Mouse (Mus musculus): ENCODE measurements around the gene Sec14l1. TPM values are rescaled to one million over a fixed set of nuclear protein-coding genes. Genes with fewer than 3 reads are reported as not detected.
A peak's percentile ranks its signal among the peaks of the same experiment; 100 is the strongest.

Gene Sec14l1
- polyA plus RNA-seq, 1 experiment from 2014 or later: 60.3 TPM

DNA sequence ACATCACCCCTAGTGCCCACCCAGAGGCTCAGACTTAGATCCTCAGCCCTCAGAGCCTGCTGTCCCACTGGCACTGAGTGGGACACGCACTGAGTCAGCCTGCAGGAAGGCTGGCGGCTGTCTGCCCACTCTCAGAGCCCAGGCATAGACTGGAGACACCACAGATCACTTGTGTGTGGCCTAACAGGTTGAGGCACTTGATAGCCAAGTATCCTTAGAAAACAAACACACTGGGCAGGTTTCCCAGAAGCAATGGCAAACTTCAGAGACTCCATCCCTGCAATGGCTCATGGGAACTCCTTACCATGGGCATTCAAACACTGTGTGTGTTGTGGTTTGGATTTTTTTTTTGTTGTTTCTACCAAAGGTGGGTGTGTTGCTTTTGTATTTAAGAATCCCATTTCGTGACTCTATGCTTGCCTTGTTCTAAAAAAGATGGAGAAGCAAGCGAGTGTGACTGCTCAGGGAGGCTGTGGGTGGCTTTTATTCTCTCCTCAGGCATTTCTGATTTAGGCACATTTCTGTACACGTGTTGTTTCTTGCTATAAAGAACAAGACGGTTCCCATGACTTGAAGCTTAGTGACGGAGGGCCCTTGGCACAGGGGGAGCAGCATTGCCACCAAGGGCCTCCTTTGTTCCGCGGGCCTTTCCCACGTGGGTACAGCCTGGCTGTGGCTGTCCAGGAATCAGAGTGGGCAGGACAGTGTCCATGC, 10.8 kb upstream of the Sec14l1 start:
- no peaks in the 10 kb centered on the region for H3K27me3 ChIP-seq
- no peak overlapping the region for H3K9ac ChIP-seq
- ATAC-seq: no peak
- no peak overlapping the region for H3K4me3 ChIP-seq
- no peak overlapping the region for H3K4me2 ChIP-seq
- no peak overlapping the region for H3K27ac ChIP-seq
- peaks cover 30% of the 10 kb centered on the region for H3K4me1 ChIP-seq
- no peaks in the 10 kb centered on the region for H3K36me3 ChIP-seq (ENCODE audit: poor library complexity, severe bottlenecking)
- H3K9me3 ChIP-seq (replicated peaks): no peaks in the 10 kb centered on the region
- WGBS: 68% methylated on average over 10 of the region's 10 CpGs

DNA sequence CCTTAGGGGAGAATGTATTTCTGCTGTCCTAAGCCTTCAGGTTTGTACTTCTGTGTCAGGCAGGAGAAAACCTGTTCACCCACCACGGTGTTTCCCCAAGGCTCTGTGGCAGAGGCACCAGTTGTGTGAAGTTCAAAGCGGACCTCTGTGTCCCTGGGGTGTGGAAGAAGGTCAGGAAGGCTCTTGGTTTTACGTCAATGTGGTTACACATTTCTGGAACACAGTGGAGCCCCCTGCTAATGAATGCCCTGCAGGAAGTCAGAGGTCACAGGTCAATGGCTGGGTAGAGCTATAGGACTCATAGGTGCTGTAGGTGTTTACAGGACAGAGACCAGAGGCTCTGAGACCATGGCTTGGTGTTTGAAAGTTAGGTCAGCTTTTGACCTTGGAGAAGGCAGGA, 9.7 kb upstream of the Sec14l1 start:
- 82% methylated on average over 3 of the region's 3 CpGs for WGBS
- ATAC-seq: no peak
- no peaks in the 10 kb centered on the region for H3K27me3 ChIP-seq
- no peak overlapping the region for H3K9ac ChIP-seq
- no peak overlapping the region for H3K27ac ChIP-seq
- H3K9me3 ChIP-seq (replicated peaks): no peaks in the 10 kb centered on the region
- H3K36me3 ChIP-seq (ENCODE audit: poor library complexity, severe bottlenecking): no peaks in the 10 kb centered on the region
- no peak overlapping the region for H3K4me2 ChIP-seq
- no peak overlapping the region for H3K4me3 ChIP-seq
- peaks cover 33% of the 10 kb centered on the region for H3K4me1 ChIP-seq

DNA sequence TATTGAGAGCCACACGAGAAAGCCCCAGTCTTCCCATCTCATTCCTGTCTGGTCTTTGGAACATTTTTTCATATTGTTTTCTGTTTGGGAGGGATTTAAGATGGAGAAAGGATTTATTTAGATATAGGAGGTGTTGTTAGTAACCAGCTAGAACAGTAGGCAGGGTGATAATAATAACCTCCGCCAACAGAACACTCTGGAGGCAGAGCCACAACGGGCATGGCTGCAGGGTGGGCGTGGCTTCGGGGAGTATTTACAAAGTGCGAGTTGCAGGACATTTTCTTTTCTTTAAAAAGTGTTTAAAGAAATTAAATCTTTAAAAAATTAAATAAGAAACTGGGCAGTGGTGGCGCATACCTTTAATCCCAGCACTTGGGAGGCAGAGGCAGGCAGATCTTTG, 9.1 kb upstream of the Sec14l1 start:
- no peak for ATAC-seq
- H3K9me3 ChIP-seq (replicated peaks): no peaks in the 10 kb centered on the region
- no peak overlapping the region for H3K4me3 ChIP-seq
- no peak overlapping the region for H3K4me2 ChIP-seq
- H3K27me3 ChIP-seq: no peaks in the 10 kb centered on the region
- peaks cover 33% of the 10 kb centered on the region for H3K4me1 ChIP-seq
- no peak overlapping the region for H3K27ac ChIP-seq
- no peak overlapping the region for H3K9ac ChIP-seq
- WGBS: 90% methylated on average over 7 of the region's 7 CpGs
- H3K36me3 ChIP-seq (ENCODE audit: poor library complexity, severe bottlenecking): no peaks in the 10 kb centered on the region

DNA sequence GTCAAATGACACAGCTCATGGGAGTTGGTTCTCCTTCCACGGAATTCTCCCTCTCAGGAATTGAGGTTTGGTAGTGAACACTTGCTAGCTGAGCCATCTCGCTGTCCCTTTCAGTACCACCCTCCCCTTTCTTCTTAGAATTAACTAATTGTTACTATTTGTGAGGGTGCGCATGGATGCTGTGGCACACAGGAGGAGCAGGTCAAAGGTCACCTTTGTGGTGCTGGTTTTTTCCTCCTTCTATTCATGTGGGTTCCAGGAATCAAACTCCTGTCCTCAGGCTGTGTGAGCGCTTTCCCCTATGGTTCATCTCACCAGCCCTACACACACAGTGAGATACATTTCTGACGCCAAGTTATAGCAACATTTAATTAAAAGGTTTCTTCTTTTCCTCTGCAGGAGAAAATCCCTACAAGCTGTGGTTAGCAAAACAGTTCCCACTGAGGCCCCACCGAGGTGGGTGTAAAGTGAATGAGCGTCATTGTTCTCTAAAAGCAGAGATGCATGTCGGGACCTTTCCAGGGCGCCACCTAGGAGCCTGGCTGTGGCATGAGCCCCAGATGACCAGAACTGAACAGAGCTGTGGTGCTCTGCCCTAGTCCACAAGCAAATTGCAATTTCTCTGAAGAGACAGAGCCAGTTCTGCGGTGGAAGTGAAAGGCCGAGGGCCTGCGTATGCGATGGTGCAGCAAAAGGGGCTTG, 8.2 kb upstream of the Sec14l1 start:
- 15% methylated on average over 13 of the region's 13 CpGs for WGBS
- ATAC-seq: no peak
- H3K27ac ChIP-seq: peak overlapping the region; percentile 27; the same call in 1 of the 2 replicates
- H3K4me2 ChIP-seq: no peak overlapping the region
- peaks cover 27% of the 10 kb centered on the region for H3K4me1 ChIP-seq
- H3K36me3 ChIP-seq (ENCODE audit: poor library complexity, severe bottlenecking): no peaks in the 10 kb centered on the region
- H3K9ac ChIP-seq: 0 out of 2 replicates have a peak overlapping the region, but pooled peaks have one; percentile 46
- no peaks in the 10 kb centered on the region for H3K27me3 ChIP-seq
- H3K9me3 ChIP-seq (replicated peaks): no peaks in the 10 kb centered on the region
- H3K4me3 ChIP-seq: no peak overlapping the region

DNA sequence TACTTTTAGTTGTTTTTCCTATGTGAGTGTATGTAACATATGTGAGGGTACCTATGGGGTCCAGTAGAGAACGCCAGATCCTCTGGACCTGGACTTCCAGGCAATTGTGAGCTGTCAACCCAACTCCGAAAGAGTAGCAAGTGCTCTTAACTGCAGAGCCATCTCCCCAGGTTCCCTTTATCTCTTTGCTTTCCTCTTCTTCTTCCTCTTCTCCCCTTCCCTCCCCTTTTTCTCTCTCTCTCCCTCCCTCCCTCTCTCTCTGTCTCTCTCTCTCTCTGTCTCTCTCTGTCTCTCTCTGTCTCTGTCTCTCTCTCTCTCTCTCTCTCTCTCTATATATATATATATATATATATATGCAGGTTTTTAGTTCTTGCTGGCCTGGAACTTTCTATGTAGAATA, 7.1 kb upstream of the Sec14l1 start:
- H3K36me3 ChIP-seq (ENCODE audit: poor library complexity, severe bottlenecking): no peaks in the 10 kb centered on the region
- no peak overlapping the region for H3K9ac ChIP-seq
- peak overlapping the region; percentile 57; the same call in 1 of the 2 replicates for H3K27ac ChIP-seq
- no peak overlapping the region for H3K4me3 ChIP-seq
- no peaks in the 10 kb centered on the region for H3K27me3 ChIP-seq
- no peak for ATAC-seq
- H3K4me1 ChIP-seq: peaks cover 25% of the 10 kb centered on the region
- no peak overlapping the region for H3K4me2 ChIP-seq
- no peaks in the 10 kb centered on the region for H3K9me3 ChIP-seq (replicated peaks)
- 88% methylated on average over 2 of the region's 2 CpGs for WGBS

DNA sequence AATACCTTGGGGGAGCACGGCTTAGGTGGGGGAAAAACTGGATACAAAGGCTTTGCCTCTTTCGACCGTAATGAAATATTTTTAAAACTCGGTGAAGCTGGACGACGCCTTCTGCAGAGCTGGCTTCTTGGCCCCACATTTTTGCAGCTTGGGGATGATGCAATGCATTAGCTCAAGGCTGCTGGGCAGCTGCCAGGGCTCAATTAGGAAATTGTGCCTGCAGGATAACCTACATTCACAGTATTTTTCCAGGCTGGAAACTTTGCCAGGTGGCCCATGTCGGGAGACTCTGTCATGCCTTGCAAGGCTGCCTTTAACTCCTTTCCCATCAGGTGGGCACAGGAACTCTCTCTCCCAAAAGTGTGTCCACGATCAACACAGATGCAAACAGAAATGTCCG, 6.4 kb upstream of the Sec14l1 start:
- Histone ChIP-seq H3K4me2 (peak overlapping the region; percentile 11; the same call in 1 of the 2 replicates), H3K9me3 (replicated peaks) (no peaks in the 10 kb centered on the region), H3K27ac (peak overlapping the region; percentile 57), H3K27me3 (no peaks in the 10 kb centered on the region), H3K9ac (no peak overlapping the region), H3K4me3 (no peak overlapping the region), H3K36me3 (ENCODE audit: poor library complexity, severe bottlenecking) (no peaks in the 10 kb centered on the region), H3K4me1 (peaks cover 25% of the 10 kb centered on the region)
- WGBS: 42% methylated on average over 9 of the region's 9 CpGs
- ATAC-seq: no peak

DNA sequence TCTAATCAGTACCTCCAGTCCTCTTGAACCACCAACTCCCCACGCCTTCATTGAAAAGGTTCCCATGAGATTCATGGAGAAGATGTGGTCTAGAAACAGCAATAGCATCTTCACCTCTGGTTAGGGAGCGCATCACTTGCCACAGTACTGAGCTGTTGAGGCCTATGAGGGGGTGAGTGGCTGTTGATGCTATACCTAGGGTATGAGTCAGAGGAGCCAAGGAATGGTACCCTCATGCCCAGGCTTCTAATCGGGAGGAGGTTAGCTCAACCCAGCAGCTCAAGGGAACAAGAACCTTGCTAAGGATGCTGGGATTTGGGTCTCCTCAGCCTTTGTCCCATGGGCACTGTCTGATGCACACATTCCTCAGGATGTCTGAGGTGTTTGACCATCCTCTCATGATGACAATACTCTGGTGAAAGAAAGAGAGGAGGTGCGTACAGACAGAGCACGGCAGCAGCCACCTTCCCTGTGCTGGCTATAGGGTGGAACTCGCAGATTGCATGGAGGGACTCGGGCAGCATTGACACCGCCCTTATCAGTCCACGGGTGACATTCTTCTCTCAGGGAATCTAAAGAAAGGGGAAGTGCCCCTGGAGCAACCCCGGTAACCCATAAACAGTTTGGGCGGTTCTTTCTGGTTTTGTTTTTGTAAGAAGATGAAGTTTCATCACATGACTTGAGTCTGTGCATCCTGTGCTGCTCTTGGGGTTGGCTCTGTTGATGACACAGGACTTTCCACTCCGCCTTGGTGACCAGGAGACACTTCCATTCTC, 5.6 kb upstream of the Sec14l1 start:
- no peak for ATAC-seq
- Histone ChIP-seq H3K4me3 (no peak overlapping the region), H3K4me2 (no peak overlapping the region), H3K9ac (no peak overlapping the region), H3K27me3 (no peaks in the 10 kb centered on the region), H3K36me3 (ENCODE audit: poor library complexity, severe bottlenecking) (no peaks in the 10 kb centered on the region), H3K4me1 (peaks cover 30% of the 10 kb centered on the region), H3K9me3 (replicated peaks) (no peaks in the 10 kb centered on the region), H3K27ac (peak overlapping the region; percentile 41; the same call in 1 of the 2 replicates)
- 89% methylated on average over 12 of the region's 12 CpGs for WGBS

DNA sequence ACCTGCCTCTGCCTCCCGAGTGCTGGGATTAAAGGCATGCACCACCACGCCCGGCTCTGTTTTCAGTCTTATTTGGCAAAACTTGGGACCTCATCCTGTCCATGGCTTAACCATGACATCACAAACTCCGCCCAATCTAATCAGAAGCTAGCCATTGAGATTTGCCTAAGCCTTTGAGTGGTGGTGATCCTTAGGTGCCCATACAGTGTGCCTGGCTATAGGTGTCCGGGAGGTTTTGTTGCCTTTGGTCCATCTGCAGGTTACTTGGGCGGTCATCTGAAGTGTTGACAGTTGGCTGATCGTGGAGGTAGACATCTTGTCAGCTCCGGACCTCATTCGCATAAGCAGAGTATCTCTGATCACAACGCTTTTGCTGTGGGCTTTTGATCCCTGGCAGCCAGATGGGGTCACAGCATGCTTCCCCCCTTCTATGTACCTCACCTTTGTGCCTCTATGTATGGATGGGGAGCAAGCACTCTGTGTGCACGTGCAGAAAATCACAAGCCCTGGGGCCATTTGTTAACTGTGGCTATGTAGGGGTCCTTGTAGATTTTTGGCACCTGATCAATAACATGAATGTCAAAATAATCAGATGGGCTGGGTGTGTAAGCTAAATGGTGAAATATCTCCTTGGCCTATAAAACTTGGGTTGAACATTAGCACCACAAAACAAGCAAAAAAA, 2.9 kb upstream of the Sec14l1 start:
- ATAC-seq: no peak
- Histone ChIP-seq H3K27ac (no peak overlapping the region), H3K27me3 (no peaks in the 10 kb centered on the region), H3K36me3 (ENCODE audit: poor library complexity, severe bottlenecking) (no peaks in the 10 kb centered on the region; the same call in 1 of the 2 replicates), H3K9me3 (replicated peaks) (no peaks in the 10 kb centered on the region), H3K4me1 (peaks cover 38% of the 10 kb centered on the region), H3K9ac (no peak overlapping the region), H3K4me2 (no peak overlapping the region), H3K4me3 (no peak overlapping the region)
- WGBS: 87% methylated on average over 11 of the region's 11 CpGs

DNA sequence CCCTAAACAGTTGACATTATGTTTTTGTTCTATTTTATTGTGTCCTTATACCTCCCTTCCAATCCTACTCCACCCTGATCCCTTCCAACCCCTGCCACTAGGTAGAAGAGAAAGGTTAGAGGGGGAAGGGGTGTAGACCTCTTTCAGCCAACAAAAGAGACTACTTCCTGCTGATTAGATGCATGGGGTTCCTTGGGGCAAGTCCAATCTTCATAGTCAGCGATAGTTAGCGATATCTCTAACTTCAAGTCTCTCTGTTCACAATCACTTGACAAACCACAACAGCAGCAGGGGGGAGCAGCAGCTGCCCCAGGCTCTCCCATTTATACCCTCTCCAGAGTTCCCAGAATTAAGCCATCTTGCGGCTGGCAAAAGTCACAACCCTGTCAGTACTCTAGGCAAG, 2.3 kb upstream of the Sec14l1 start:
- peaks cover 41% of the 10 kb centered on the region for H3K4me1 ChIP-seq
- ATAC-seq: no peak
- no peaks in the 10 kb centered on the region for H3K27me3 ChIP-seq
- no peak overlapping the region for H3K4me3 ChIP-seq
- no peaks in the 10 kb centered on the region for H3K9me3 ChIP-seq (replicated peaks)
- H3K36me3 ChIP-seq (ENCODE audit: poor library complexity, severe bottlenecking): peaks cover under 1% of the 10 kb centered on the region
- H3K27ac ChIP-seq: no peak overlapping the region
- WGBS: 67% methylated on average over 3 of the region's 3 CpGs
- no peak overlapping the region for H3K4me2 ChIP-seq
- no peak overlapping the region for H3K9ac ChIP-seq

DNA sequence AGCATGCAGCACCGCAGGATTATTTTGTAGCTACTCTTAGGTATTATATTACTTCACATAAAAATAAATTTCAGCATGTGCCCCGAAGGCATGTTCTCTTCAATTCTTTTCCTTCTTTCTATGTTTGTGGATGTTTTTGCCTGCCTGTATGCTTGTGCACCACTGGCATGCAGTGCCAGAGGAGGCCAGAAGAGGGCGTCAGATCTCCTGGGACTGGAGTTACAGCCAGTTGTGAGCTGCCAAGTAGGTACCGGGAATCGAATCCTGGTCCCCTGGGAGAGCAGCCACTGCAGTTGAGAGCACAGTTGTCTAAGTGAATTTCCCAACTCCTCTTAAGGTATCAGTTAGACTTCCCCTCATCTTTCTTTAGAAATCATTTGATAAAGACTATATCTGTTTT, 1.6 kb upstream of the Sec14l1 start:
- Histone ChIP-seq H3K9ac (no peak overlapping the region), H3K36me3 (ENCODE audit: poor library complexity, severe bottlenecking) (peaks cover 7% of the 10 kb centered on the region), H3K27me3 (no peaks in the 10 kb centered on the region), H3K9me3 (replicated peaks) (no peaks in the 10 kb centered on the region), H3K4me3 (no peak overlapping the region), H3K4me1 (peaks cover 45% of the 10 kb centered on the region), H3K27ac (no peak overlapping the region), H3K4me2 (no peak overlapping the region)
- 95% methylated on average over 5 of the region's 5 CpGs for WGBS
- ATAC-seq: no peak

DNA sequence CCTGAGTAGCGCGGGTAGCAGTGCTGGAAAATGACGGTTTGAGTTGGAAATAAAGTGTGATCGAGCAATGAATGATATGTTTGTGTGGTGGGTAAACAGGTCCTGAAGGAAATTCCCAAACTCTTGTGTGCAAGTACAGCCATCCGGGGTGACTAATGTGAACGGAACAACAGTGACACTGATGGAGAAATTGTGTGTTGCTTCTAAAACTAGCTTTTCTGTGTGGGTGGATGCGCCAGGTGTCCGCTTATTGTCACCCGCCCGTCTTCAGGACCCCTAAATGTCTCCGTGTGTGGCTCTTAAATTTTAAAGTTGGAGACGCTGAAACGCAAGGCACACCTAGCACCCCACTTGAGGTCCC, 757 bp upstream of the Sec14l1 start:
- H3K4me1 ChIP-seq: peaks cover 45% of the 10 kb centered on the region
- H3K9me3 ChIP-seq (replicated peaks): no peaks in the 10 kb centered on the region
- H3K27me3 ChIP-seq: no peaks in the 10 kb centered on the region
- 55% methylated on average over 13 of the region's 13 CpGs for WGBS
- peak overlapping the region; percentile 85 for H3K4me3 ChIP-seq
- H3K4me2 ChIP-seq: peak overlapping the region; percentile 79
- H3K27ac ChIP-seq: peak overlapping the region; percentile 99
- peaks cover 7% of the 10 kb centered on the region for H3K36me3 ChIP-seq (ENCODE audit: poor library complexity, severe bottlenecking)
- ATAC-seq: no peak; the same call in 1 of the 2 replicates
- peak overlapping the region; percentile 76 for H3K9ac ChIP-seq

Data from forebrain, embryonic 13.5 days (tissue).